Mouse (Mus musculus): ENCODE measurements around the gene Map3k20.

The Map3k20 gene

GRCm38 (mm10) chr2:72375877-72376276 is 90.4 kb downstream of the Map3k20 start:
- no peak for DNase-seq (ENCODE audit: low read depth, low spot score)

DNA sequence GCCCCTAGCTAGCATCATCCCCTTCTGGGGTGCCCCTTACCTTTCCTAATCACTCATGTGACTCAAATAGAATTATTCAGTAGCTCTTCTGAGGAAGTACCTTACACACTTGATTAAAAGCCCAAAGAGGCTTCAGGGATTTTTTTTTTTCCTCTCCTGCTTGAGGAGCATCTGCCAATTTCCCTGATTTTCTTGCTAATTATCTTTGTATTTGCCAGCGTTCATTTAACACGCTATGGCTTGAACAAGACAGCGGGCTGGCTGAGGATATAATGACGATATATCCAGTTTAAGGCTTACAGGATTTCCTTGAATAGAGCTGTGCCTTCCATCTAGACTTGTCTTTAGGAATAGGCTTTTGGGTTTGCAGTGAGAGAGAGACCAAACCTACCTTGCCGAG is 91.5 kb downstream of the Map3k20 start:
- DNase-seq (ENCODE audit: low read depth, low spot score) = no peak

DNA sequence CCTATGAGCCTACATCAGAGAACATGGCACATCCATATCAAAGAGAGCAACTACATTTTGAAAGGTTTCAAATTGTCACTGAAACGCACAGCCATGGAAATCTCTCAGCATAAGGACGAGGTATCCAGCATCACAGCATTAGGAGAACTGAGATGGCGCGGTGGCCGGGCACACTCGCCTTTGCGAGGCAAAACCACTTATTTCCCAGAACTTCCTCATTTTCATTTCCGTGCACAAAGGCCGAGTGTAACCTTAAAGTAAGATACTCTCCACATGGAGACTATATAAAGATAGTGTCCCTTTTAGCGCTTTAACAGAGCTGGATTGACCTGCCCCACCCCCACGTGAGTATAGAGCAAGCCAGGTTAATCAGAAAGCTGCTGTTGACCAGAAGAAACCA is 94.0 kb downstream of the Map3k20 start:
- no peak for DNase-seq (ENCODE audit: low read depth, low spot score)

DNA sequence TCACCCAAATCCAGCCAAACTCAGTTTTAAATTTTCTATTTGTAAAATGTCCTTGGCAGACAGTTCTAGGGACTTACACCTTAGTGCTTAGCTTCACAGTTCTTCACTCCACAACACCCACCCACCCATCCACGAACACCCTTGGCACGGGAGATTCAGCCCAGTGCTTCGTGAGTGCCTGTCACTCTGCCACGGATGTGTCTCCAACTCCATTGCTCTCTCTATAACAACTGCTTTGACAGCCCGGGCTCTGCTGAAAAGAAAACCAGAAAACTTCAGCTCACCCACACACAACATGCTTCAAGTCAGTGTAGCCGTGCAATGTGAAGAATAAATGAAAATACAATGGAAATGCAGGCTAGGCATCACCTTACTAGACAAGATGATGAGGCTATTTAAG is 97.2 kb downstream of the Map3k20 start:
- no peak for DNase-seq (ENCODE audit: low read depth, low spot score)

- no peak for DNase-seq (ENCODE audit: low read depth, low spot score)
Measured at GRCm38 (mm10) chr2:72383321-72383720, 97.9 kb downstream of the Map3k20 start.

DNA sequence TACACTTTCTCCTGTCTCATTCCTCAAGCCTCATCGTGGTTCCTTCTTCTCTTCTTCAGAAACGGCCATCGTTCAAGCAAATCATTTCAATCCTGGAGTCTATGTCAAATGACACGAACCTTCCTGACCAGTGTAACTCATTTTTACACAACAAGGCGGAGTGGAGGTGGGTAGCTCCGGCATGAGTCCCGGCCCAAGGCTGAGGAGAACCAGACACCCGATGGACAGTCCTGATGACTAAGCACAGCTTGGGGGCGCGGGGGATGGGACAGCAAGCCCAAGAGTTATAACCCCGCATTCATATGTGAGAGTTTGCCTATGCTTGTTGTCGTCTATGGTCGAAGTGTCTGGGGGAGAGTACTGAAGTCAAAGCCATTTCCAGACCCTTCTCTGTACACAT is 104.0 kb downstream of the Map3k20 start:
- no peak for DNase-seq (ENCODE audit: low read depth, low spot score)

DNA sequence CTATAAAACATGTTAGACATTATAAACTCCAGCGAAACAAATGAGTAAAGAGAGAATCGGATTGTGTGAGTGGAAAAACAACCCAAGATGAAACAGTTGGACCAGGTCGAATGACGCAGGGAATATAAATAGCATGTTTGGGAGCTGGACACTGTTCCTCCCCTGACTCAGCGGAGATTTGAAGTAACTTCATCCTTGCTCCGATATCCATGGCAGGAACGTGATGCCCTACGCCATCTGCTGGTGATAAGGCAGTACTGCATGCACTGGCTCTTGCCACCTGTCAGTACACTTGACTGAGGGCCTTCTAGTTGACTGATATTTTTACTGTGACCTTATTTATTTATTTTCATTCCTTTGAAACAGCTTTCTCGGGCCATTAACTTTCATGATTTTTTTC is 104.5 kb downstream of the Map3k20 start:
- peak; percentile 56 for DNase-seq (ENCODE audit: low read depth, low spot score)

- no peak for DNase-seq (ENCODE audit: low read depth, low spot score)
Measured at GRCm38 (mm10) chr2:72390474-72390873, 105.0 kb downstream of the Map3k20 start.

- no peak for DNase-seq (ENCODE audit: low read depth, low spot score)
Measured at GRCm38 (mm10) chr2:72391024-72391423, 105.6 kb downstream of the Map3k20 start.

GRCm38 (mm10) chr2:72391721-72392120 is 106.3 kb downstream of the Map3k20 start:
- DNase-seq (ENCODE audit: low read depth, low spot score) = no peak

- DNase-seq (ENCODE audit: low read depth, low spot score) = no peak
Measured at GRCm38 (mm10) chr2:72392316-72392715, 106.9 kb downstream of the Map3k20 start.

DNA sequence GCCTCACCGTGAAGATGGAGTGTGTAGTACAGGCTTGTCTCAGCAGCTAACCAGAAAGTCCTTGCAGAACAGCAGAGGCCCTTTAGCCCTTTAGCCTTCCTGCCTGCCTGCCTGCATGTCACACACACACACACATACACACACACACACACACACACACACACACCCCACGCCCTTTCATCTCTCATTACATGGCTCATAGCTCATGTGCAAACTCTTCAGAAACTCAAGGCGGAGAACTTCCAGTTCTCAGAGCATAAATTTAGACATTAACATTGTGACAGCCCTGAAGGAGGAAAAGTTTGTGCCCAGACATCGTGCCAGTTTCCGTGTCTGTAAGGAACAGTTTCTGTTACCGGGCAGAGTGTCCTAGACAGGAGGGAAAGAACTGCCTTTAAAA is 111.5 kb downstream of the Map3k20 start:
- DNase-seq (ENCODE audit: low read depth, low spot score) = no peak

GRCm38 (mm10) chr2:72398227-72398626 is 112.8 kb downstream of the Map3k20 start:
- peak; percentile 48 for DNase-seq (ENCODE audit: low read depth, low spot score)

DNA sequence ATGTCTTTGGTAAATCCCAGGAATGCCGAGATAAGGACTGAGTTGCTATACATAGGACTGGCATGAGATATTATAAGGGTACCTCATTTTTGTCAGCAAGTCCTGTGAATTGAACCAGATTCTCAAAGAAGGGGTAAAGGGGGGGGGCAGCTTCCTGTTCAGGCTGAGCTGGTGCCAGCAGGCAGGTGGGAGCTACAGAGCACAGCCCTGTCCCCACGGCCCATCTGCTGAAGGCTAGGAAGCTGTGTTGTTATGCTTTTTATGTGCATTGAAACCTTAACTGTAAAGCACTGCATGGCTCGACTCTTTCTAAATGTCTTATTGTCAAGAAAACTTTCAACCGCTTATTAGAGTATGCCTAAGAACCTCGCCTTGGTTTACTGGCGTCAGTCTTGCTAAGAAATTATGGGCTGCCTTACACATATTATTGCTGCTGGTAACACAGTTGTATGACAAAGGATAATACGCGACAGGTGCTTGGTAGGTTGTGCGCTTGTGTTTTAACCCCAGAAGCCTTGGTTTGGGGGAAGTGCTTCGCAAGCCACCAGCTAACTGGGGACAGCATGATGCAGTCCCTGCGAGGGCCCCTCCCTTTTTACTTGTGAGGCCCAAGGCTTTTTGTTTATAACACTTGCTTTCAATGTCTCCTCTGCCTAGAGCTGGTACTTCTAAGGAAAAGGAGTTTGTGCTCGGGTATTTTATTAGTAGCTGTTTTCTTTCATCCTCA is 114.2 kb downstream of the Map3k20 start:
- no peak for DNase-seq (ENCODE audit: low read depth, low spot score)

DNA sequence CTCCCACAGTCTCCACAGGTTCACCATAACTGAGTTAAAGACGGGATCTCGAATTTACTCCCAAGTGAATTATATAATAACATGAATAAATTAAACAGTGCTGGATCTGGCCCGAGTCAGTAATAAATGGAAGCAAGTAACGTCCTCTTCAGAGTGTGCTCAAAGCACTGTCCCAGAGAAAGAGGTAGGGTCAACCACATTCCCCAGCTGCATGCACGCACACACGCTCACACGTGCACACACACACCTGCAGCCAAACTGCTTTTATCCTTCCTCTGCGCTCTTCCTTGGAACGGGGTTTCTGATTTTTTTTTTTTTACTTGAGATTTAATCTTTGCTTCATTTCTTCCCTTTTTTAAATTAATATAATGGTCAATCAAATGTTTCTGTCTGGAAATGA is 115.9 kb downstream of the Map3k20 start:
- no peak for DNase-seq (ENCODE audit: low read depth, low spot score)

DNA sequence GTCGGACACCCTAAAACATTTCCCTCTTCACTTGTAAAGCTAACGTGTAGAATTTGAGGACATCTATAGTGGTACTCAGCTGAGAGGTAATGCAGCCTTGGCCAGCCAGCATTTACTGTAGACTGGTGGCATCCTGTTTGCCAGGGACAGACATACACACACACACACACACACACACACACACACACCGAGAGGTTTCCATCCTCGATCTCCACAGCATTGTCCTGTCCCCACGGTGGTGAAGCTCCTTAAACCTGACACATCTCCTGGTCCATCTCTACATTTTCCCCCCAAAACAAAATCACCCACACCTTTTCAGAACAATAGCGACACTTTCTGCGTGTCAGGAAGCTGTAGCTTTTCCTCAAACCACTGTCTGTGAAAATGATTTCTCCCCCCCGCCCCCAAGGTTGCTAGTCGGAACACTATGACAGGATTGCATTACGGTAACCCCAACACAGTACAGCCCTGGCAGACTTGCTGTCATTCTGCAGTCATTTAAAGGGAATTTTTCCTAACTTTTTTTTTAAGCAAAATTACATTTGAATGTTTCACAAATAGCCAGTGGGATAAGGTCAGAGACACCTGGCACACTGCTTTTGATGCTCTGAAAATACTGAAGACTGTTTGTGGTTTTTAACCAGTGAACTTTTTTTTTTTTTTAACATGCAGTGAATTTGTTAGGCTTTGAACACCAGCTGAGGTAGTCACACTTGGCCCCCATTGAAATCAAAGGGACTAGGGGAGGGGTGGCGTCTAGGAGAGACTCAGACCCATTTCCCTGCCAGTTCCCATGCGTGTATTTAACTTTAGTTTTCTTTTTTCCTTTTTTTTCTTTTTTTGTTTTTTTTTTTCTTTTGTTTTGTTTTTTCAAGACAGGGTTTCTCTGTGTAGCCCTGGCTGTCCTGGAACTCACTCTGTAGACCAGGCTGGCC is 120.5 kb downstream of the Map3k20 start:
- DNase-seq (ENCODE audit: low read depth, low spot score) = no peak

GRCm38 (mm10) chr2:72406701-72407100 is 121.3 kb downstream of the Map3k20 start:
- no peak for DNase-seq (ENCODE audit: low read depth, low spot score)

DNA sequence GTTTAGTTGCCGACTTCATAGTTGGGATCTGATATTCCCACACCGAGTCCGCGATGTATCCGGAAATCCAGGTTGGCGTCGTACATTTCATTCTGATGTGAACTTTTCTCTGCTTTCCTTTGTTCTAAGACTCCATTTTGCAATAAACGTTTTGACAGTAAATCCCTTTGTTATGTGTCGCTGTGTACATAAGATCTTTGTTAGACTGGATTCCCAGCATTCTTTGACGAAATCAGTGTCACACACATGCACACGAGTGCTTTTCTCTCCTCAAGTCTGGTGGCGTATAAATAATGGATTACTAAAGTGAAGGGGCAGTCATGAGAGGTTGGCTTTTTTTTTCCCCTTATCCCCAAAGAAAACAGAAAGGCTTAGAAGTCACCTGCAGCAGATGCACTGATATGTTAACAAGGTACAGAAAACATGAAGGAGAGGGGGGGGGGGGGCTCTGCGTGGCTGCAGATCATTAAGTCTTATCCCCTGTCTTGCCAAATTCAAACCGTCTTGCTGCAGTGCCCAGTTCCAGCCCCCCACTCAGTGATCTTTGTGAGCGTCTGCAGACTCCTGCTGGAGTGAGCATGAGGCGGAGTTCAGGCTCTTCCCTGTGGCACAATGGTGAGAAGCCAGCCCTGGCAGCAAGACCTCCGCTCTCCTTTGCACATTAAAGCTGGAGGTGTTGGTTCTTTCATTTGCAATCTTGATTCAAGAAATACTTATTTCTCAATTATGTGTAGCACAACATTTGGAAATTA is 122.1 kb downstream of the Map3k20 start:
- DNase-seq (ENCODE audit: low read depth, low spot score) = no peak

- DNase-seq (ENCODE audit: low read depth, low spot score) = no peak
Measured at GRCm38 (mm10) chr2:72409968-72410367, 124.5 kb downstream of the Map3k20 start.

DNA sequence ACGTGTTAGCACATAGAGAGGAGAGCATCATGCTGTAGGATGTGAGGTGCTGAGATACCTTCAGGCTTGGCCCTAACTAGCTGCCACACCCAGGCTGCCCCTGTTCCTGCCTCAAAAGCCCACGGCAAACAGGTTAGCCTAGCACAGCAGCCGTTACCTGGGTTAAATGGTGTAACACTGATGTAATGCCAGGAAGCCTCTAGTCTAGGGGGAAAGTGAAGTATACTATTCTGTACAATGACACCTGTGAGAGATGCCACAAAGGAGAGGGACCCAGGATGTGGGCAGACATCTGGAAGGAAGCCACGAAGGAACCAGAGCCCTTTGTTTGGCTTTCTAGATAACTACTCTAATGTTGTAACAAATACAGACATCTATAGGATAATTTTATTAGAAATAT is 126.8 kb downstream of the Map3k20 start:
- DNase-seq (ENCODE audit: low read depth, low spot score) = no peak

DNA sequence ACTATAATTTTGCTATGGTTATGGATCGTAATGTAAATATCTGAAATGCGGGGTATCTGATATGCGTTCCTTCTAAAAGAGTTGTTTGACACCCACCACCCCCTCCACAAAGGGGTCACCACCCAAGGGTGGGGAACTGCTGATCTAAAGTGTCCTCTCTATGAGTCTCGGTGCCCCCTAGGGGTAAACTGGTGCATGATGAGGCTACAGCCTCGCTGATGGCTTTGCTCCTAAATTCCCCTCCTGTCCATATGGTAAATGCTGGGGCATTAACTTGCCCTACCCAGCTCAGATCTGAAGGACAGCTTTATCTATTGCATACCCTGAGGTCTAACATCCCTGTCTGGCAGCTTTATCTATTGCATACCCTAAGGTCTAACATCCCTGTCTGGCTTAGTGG is 130.0 kb downstream of the Map3k20 start:
- no peak for DNase-seq (ENCODE audit: low read depth, low spot score)
